Mouse (Mus musculus): ENCODE data around the gene Thumpd3. TPM values are rescaled to one million over a fixed set of nuclear protein-coding genes. Genes with fewer than 3 reads are reported as not detected.

Thumpd3 gene
- 41.5 and 46.5 TPM in 2 replicates for polyA plus RNA-seq (2016; fragmentation: Nextera tagmentation; extraction: Ambion mirVana)

DNA sequence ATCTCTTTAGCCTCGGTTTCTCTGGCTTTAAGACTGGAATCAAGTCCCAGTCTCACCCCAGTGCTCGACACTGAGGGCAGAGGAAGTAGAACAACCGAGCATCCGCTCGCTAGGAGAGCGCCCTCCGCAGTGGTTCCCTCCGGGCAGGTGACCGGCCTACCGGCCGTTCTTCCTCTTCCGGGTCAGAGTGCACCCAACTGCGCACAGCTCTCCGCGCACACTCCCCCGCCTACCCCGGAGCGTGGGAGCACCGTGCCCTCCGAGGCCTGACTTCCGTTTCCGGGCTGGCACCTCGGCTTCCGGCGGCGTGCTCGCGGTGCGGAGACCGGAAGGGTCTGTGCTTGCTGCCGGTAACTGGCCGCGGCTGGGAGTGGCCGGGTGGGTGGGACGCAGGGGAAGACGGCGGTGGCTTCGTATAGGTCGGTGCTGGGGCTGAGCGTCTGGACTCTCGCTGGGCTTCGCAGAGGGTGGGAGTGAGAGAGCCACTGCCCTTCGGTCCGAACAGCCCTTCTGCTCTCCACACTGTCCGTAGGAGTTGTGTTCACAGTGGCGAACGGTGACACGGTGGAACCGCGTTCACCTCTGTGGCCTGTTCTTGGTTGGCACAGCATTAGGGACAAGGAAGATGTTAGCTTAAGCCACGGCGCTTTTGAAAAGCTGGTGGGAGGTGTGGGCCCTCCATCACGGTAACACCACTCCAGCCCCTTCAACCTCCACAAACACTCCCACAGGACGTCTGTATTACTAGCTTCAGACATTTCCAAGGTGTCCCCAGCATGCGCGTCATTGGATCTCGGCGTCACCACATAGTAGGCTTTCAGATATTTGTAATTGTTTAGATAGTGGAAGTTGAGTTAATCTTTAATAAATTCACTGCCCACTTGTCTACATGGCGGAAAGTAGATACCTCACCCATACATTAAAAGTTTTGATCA, at the start of gene Thumpd3:
TSS of gene Thumpd3 (plus strand) at position 185 of the 935 bp plus-strand sequence.
- no peaks in the 10 kb centered on the region for H3K9me3 ChIP-seq (replicated peaks)
- H3K27ac ChIP-seq (ENCODE audit: poor library complexity, severe bottlenecking): peak within 1 kb of the TSS; percentile 91
- WGBS: under 1% methylated on average over 59 of the region's 59 CpGs
- peak within 1 kb of the TSS; percentile 87 for H3K9ac ChIP-seq
- H3K4me2 ChIP-seq: peak within 1 kb of the TSS; percentile 85
- H3K36me3 ChIP-seq: peaks cover 28% of the 10 kb centered on the region
- peak; percentile 100 for ATAC-seq (ENCODE audit: insufficient number of reproducible peaks, low FRiP score)
- H3K4me1 ChIP-seq (replicated peaks): peaks cover 15% of the 10 kb centered on the region
- H3K4me3 ChIP-seq: peak within 1 kb of the TSS; percentile 79
- H3K27me3 ChIP-seq (replicated peaks): no peaks in the 10 kb centered on the region

DNA sequence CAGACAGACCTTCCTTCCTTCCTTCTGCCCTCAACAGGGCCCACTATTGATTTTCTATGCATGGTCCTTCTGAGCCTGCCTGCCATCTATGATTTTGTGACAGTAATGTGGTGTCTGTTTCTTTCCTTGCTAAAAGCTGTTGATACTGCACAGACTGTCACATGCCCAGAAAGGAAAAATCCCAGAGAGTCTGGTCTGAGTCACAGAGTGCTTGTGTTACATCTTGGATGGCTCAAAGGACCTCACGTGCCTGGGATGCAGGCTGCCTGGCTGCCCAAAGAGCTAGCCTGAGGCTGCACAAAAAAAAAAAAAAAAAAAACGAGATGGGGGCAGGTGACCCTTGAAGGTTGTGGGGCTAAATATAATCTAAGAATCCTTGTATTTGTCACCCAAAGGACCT, 46.8 kb upstream of the Thumpd3 start:
- H3K4me2 ChIP-seq: no peak overlapping the region
- no peaks in the 10 kb centered on the region for H3K36me3 ChIP-seq
- no peak overlapping the region for H3K9ac ChIP-seq
- no peaks in the 10 kb centered on the region for H3K4me1 ChIP-seq (replicated peaks)
- ATAC-seq (ENCODE audit: insufficient number of reproducible peaks, low FRiP score): no peak
- H3K27ac ChIP-seq (ENCODE audit: poor library complexity, severe bottlenecking): no peak overlapping the region
- WGBS: 39% methylated on average over 2 of the region's 2 CpGs
- H3K4me3 ChIP-seq: no peak overlapping the region
- no peaks in the 10 kb centered on the region for H3K27me3 ChIP-seq (replicated peaks)
- no peaks in the 10 kb centered on the region for H3K9me3 ChIP-seq (replicated peaks)

DNA sequence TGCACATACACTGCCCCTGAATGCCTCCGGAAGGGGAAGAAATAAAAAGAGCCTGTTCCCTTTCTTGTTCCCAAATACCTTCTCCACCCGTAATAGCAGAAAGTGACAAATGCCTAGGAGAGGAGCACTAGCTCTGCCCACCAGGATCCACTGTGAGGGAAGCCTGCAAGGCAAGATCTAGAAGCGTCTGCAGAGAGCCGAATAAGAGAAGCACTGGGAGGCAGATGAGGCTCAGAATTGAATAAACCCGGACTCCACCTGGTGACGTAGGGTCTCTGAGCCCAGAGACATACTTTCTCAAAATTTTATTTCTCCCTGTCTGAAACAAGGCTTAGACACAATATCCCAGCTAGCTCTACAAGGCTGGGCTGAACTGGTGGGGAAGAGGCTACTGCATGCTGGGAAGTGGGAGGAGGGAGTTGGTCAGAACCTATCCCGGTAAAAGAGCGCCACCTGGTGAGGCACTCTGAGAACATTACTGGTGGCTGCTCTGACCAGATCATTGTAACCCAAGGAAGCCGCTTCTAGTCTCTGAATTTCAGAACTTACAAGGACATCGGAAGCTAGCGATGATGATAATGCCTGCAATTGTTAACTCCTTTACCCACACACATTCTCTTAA, 45.2 kb upstream of the Thumpd3 start:
- Histone ChIP-seq H3K27me3 (replicated peaks) (no peaks in the 10 kb centered on the region), H3K36me3 (no peaks in the 10 kb centered on the region), H3K9ac (peak overlapping the region; percentile 28; the same call in 1 of the 2 replicates), H3K9me3 (replicated peaks) (no peaks in the 10 kb centered on the region), H3K4me1 (replicated peaks) (no peaks in the 10 kb centered on the region), H3K4me3 (no peak overlapping the region), H3K4me2 (peak overlapping the region; percentile 50), H3K27ac (ENCODE audit: poor library complexity, severe bottlenecking) (no peak overlapping the region)
- 36% methylated on average over 11 of the region's 11 CpGs for WGBS
- peak; percentile 79 for ATAC-seq (ENCODE audit: insufficient number of reproducible peaks, low FRiP score)

DNA sequence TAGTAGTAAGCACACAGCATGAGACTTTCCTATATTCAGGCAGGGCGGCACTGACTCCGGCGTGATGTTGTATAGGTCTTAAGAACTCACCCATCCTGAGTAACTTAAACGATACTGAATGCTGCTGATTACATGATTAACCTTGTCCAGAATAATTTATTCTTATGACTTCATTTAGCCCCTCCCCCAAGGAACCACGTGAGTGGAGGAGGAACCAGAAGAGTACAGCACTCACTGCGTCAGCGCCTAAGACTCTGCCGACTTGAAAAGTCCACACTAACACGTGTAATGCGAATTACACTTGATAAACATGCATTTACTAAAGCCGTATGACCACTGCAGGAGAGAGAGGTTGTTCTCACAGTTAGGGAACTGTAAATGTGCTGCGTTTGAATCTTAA, 44.3 kb upstream of the Thumpd3 start:
- Histone ChIP-seq H3K9me3 (replicated peaks) (no peaks in the 10 kb centered on the region), H3K27ac (ENCODE audit: poor library complexity, severe bottlenecking) (no peak overlapping the region), H3K4me1 (replicated peaks) (no peaks in the 10 kb centered on the region), H3K4me3 (no peak overlapping the region), H3K9ac (no peak overlapping the region), H3K4me2 (no peak overlapping the region), H3K36me3 (no peaks in the 10 kb centered on the region), H3K27me3 (replicated peaks) (no peaks in the 10 kb centered on the region)
- ATAC-seq (ENCODE audit: insufficient number of reproducible peaks, low FRiP score): no peak
- WGBS: 63% methylated on average over 12 of the region's 12 CpGs

DNA sequence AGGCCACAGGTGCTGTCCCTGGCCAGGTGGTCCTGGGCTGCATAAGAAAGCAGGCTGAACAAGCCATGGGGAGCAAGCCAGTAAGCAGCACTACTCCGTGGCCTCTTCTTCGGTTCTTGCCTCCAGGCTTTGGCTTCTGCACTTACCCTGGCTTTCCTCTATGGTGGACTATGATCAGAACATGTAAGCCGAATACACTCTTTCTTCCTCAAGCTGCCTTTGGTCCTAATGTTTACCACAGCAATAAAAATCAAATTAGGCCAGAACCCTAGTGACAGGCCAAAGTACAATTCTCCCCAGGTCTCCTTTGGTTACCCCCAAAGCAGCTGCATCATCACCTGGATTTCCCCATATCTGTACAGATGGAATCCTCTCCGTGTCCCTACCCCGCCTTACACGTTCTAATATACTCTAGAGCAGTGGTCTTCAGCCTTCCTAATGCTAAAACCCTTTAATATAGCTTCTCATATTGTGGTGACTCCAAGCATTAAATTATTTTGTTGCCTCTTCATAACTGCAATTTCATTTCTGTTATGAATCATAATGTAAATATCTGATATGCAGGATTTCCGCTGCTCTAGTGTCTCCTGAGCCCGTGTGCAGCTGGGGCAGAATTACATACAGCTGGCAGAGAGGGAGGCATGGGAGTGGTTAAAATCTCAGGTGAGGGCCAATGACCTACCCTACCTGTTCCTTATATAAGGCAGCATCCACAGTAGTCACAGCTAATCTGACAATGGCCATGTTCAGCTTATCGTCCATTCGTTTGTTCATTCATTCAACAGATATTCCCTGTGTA, 42.5 kb upstream of the Thumpd3 start:
- ATAC-seq (ENCODE audit: insufficient number of reproducible peaks, low FRiP score): no peak
- Histone ChIP-seq H3K9ac (no peak overlapping the region), H3K36me3 (no peaks in the 10 kb centered on the region), H3K4me3 (no peak overlapping the region), H3K4me2 (no peak overlapping the region), H3K27me3 (replicated peaks) (no peaks in the 10 kb centered on the region), H3K9me3 (replicated peaks) (no peaks in the 10 kb centered on the region; the same call in 1 of the 2 replicates), H3K27ac (ENCODE audit: poor library complexity, severe bottlenecking) (no peak overlapping the region), H3K4me1 (replicated peaks) (no peaks in the 10 kb centered on the region)
- 81% methylated on average over 10 of the region's 10 CpGs for WGBS

DNA sequence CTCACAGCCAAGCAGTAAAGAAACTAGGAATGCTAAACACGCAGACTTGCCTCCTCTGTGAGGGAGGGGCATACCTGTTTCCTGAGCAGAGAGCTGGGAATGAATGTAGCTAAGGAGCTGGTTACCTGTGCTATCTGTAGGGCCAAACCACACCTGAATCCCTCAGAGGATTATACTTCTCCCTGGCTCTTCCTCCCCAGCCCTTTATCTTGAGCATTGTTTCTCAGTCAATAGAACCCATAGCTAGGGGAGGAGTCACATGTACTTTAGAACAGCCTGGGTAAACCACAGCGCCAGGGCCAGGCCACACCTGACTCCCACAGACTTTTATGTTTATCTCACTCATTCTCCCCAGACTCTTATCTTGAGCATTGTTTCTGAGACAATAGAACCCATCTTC, 39.2 kb upstream of the Thumpd3 start:
- Histone ChIP-seq H3K27ac (ENCODE audit: poor library complexity, severe bottlenecking) (no peak overlapping the region), H3K4me3 (no peak overlapping the region), H3K4me2 (no peak overlapping the region), H3K36me3 (no peaks in the 10 kb centered on the region), H3K4me1 (replicated peaks) (no peaks in the 10 kb centered on the region), H3K27me3 (replicated peaks) (no peaks in the 10 kb centered on the region), H3K9ac (no peak overlapping the region), H3K9me3 (replicated peaks) (no peaks in the 10 kb centered on the region; the same call in 1 of the 2 replicates)
- 57% methylated on average over 2 of the region's 2 CpGs for WGBS
- no peak for ATAC-seq (ENCODE audit: insufficient number of reproducible peaks, low FRiP score)

DNA sequence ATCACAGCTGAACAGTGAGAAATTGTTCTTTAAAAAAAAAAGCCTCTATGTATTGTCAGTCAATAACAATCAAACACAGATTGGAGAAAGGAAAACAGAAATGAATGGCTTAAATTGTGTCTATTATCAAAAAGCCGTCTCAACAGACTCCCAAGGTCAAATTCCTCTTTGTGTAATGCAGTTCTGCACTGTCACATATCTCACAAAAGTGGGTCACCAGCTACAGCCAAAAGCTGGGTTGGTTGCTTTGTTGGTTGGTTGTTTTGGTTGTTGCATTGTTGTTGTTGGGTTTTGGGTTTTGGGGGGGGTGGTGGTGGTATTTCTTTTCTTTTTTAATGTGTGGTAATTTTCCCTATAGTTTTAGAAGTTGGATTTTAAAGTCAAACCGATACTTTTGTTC, 34.1 kb upstream of the Thumpd3 start:
- no peaks in the 10 kb centered on the region for H3K36me3 ChIP-seq
- no peak overlapping the region for H3K4me3 ChIP-seq
- H3K4me2 ChIP-seq: no peak overlapping the region
- no peaks in the 10 kb centered on the region for H3K4me1 ChIP-seq (replicated peaks)
- H3K9me3 ChIP-seq (replicated peaks): no peaks in the 10 kb centered on the region; the same call in 1 of the 2 replicates
- WGBS: 56% methylated on average over 2 of the region's 2 CpGs
- no peak overlapping the region for H3K9ac ChIP-seq
- ATAC-seq (ENCODE audit: insufficient number of reproducible peaks, low FRiP score): no peak
- H3K27me3 ChIP-seq (replicated peaks): no peaks in the 10 kb centered on the region
- H3K27ac ChIP-seq (ENCODE audit: poor library complexity, severe bottlenecking): no peak overlapping the region

DNA sequence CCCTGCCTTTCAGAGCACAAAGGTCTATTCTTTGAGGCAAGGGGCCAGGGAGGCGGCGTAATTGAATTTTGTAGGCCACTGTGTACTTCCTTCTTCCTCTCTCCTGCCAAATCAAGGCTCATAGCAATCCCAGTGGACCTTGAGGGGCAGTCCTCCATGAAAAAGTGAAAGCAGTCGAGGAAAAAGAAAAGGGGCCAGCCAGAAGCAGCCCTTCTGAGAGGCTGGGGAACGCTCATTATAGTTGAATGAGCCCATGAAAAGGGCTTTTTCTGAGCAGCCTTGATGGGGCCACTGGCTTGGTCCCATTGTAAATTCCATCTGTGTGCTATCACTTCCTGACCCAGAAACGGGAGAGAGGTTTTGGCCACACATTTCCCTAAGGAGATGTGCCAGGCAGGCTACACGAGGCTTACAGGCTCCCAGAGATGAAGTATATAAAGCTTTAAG, 33.5 kb upstream of the Thumpd3 start:
- H3K9ac ChIP-seq: no peak overlapping the region
- no peak overlapping the region for H3K4me2 ChIP-seq
- ATAC-seq (ENCODE audit: insufficient number of reproducible peaks, low FRiP score): no peak
- peak overlapping the region; percentile 56; the same call in 1 of the 2 replicates for H3K27ac ChIP-seq (ENCODE audit: poor library complexity, severe bottlenecking)
- H3K36me3 ChIP-seq: no peaks in the 10 kb centered on the region
- peaks cover 2% of the 10 kb centered on the region; the same call in 1 of the 2 replicates for H3K4me1 ChIP-seq (replicated peaks)
- H3K4me3 ChIP-seq: no peak overlapping the region
- H3K9me3 ChIP-seq (replicated peaks): no peaks in the 10 kb centered on the region; the same call in 1 of the 2 replicates
- WGBS: 39% methylated on average over 6 of the region's 6 CpGs
- no peaks in the 10 kb centered on the region for H3K27me3 ChIP-seq (replicated peaks)

DNA sequence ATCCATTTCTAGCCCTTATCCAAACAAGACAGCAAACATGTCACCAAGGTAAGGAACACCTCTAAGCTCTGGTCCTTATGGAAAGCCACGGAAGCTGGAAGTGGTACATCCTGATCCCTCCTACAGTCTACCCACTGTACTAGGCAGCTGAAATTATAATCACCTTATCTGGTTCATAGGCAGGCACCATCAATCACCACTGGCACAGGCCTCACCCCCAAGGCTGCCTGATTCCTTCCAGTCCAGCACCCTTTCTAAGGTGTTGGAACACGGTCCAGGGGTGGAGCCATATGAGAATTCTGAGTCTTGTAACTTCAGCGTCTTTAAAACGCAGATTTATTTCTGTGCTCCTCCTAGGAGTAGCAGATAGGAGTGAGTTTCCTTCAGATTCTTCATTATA, 32.5 kb upstream of the Thumpd3 start:
- H3K27ac ChIP-seq (ENCODE audit: poor library complexity, severe bottlenecking): no peak overlapping the region
- no peak overlapping the region for H3K4me3 ChIP-seq
- no peaks in the 10 kb centered on the region for H3K9me3 ChIP-seq (replicated peaks)
- no peak for ATAC-seq (ENCODE audit: insufficient number of reproducible peaks, low FRiP score)
- H3K36me3 ChIP-seq: no peaks in the 10 kb centered on the region
- WGBS: 75% methylated on average over 4 of the region's 4 CpGs
- no peaks in the 10 kb centered on the region for H3K27me3 ChIP-seq (replicated peaks)
- H3K4me2 ChIP-seq: no peak overlapping the region
- no peak overlapping the region for H3K9ac ChIP-seq
- H3K4me1 ChIP-seq (replicated peaks): peaks cover 9% of the 10 kb centered on the region

DNA sequence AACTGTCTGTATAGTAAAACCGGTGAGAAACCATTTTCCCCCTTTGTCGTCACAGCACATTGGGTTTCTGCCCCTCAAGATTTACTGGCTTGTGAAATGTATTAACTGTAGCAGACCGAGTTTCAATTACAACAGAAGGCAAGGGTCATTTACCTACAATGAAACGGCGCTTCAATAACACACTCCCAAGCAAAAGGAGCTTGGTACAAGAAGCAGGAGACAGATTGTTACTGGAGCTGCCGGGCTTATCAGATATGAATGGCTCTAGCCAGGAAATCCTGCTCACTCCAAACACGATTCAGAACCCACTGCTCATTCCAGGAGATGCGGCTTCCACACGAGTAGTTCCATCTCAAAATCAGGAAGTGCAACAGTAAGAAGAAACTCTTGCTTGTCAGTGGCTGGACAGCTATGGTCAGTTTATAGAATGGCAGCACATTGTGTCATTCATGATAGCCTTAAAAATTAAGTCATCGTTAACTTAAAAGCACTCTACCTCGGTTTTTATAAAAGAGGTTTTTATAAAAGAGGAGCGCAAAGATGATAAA, 28.5 kb upstream of the Thumpd3 start:
- no peak overlapping the region for H3K27ac ChIP-seq (ENCODE audit: poor library complexity, severe bottlenecking)
- H3K27me3 ChIP-seq (replicated peaks): no peaks in the 10 kb centered on the region
- H3K36me3 ChIP-seq: no peaks in the 10 kb centered on the region
- no peak; the same call in 1 of the 2 replicates for ATAC-seq (ENCODE audit: insufficient number of reproducible peaks, low FRiP score)
- WGBS: 40% methylated on average over 12 of the region's 12 CpGs
- no peak overlapping the region for H3K9ac ChIP-seq
- no peak overlapping the region for H3K4me2 ChIP-seq
- peaks cover 9% of the 10 kb centered on the region for H3K4me1 ChIP-seq (replicated peaks)
- no peak overlapping the region for H3K4me3 ChIP-seq
- H3K9me3 ChIP-seq (replicated peaks): no peaks in the 10 kb centered on the region

All from heart, embryonic 12.5 days (tissue).